Comparison of ENCODE assay signal across 15 mouse cellular contexts in genomic region chr3:138832827-138833517, GRCm38 (mm10).
A peak's percentile ranks its signal among the peaks of the same experiment; 100 is the strongest.
DNase-seq lines count a peak whose midpoint lies in the region; ATAC-seq and TF ChIP-seq lines count a peak whose summit lies in the region.
"Had no signal": no experiment of that assay in that cellular context is flagged by ENCODE, and none has a peak within 500 bp of the region (broad histone marks: within the 10 kb centered on the region; RNA-seq: fewer than 3 reads in every experiment).

No protein-coding gene starts in this region.

- H3K9me3 ChIP-seq in hindbrain, embryonic 14.5 days (ENCODE audit: control insufficient read depth, low read length) = no peaks in the 10 kb centered on the region
- H3K9me3 ChIP-seq in hindbrain, embryonic 11.5 days (ENCODE audit: control insufficient read depth, low read length) = no peaks in the 10 kb centered on the region
- H3K9me3 ChIP-seq: heart, embryonic 10.5 days; limb, embryonic 12.5 days had no signal

- in situ Hi-C loops in Patski (cut with MboI; ENCODE audit: low pct_unique_long_range_greater_than_20kb) = no loop called here

- H3K36me3 ChIP-seq in hindbrain, embryonic 14.5 days (replicated peaks; ENCODE audit: control insufficient read depth, insufficient read depth) = no peaks in the 10 kb centered on the region
- H3K36me3 ChIP-seq in hindbrain, embryonic 11.5 days (ENCODE audit: control insufficient read depth, insufficient read depth, low read length) = no peaks in the 10 kb centered on the region
- H3K36me3 ChIP-seq: heart, embryonic 10.5 days; limb, embryonic 12.5 days had no signal

- no peak for TF ChIP-seq CTCF in Patski (IDR thresholded peaks at IDR 0.05)

- no peak for DNase-seq in hindbrain, embryonic 14.5 days (ENCODE audit: low spot score)
- DNase-seq in hindbrain, embryonic 11.5 days (ENCODE audit: low spot score) = no peak
- DNase-seq in Patski (ENCODE audit: low read depth, low spot score) = peak; percentile 25
- DNase-seq in cerebellum, adult 9-10 months = peak; percentile 71
- DNase-seq in kidney, adult 9 months = peak; percentile 35
- DNase-seq in layer of hippocampus, adult 8-10 months (ENCODE audit: low spot score in 2 of 2) = no peak
- DNase-seq: embryo, embryonic 11 days; gastrocnemius, adult 2 months; liver, postnatal 0 days; right cerebral cortex, postnatal 25 days; thymus, postnatal 25 days had no signal

- H3K27me3 ChIP-seq in hindbrain, embryonic 14.5 days (ENCODE audit: control insufficient read depth, insufficient read depth, low read length) = no peaks in the 10 kb centered on the region
- H3K27me3 ChIP-seq in hindbrain, embryonic 11.5 days (ENCODE audit: control insufficient read depth, insufficient read depth, low read length) = no peaks in the 10 kb centered on the region
- H3K27me3 ChIP-seq in Patski = no peaks in the 10 kb centered on the region
- H3K27me3 ChIP-seq: limb, embryonic 12.5 days had no signal

- H3K4me1 ChIP-seq in hindbrain, embryonic 14.5 days (replicated peaks; ENCODE audit: control insufficient read depth, insufficient read depth, low read length) = 0 out of 2 replicates have a peak, but pooled peaks cover 11% of the 10 kb centered on the region
- H3K4me1 ChIP-seq in hindbrain, embryonic 11.5 days (replicated peaks; ENCODE audit: control insufficient read depth, insufficient read depth, low read length) = no peaks in the 10 kb centered on the region
- H3K4me1 ChIP-seq: heart, embryonic 10.5 days had no signal

- no peak overlapping the region for H3K9ac ChIP-seq in hindbrain, embryonic 14.5 days
- H3K9ac ChIP-seq in hindbrain, embryonic 11.5 days (ENCODE audit: low read depth, low read length) = no peak overlapping the region
- H3K9ac ChIP-seq: limb, embryonic 12.5 days; liver, postnatal 0 days had no signal

- CTCF ChIA-PET in Patski (lab: Charles Lee) = interaction anchor here (1.4 kb wide), 1 partner anchor 9 kb away, joined by 4 read pairs; no protein-coding TSS in a partner anchor

- 0 out of 2 replicates have a peak, but pooled peaks have one; percentile 46 for ATAC-seq in hindbrain, embryonic 14.5 days (ENCODE audit: low FRiP score)
- ATAC-seq in hindbrain, embryonic 11.5 days (ENCODE audit: low FRiP score) = no peak
- peak; percentile 26 for ATAC-seq in Patski
- no peak for ATAC-seq in megakaryocyte-erythroid progenitor cell, adult 5-6 weeks (replicated peaks; ENCODE audit: low FRiP score, low TSS enrichment, poor library complexity, severe bottlenecking)
- ATAC-seq: liver, postnatal 0 days had no signal

- WGBS in hindbrain, embryonic 14.5 days = 79% methylated on average over 9 of the region's 9 CpGs
- 84% methylated on average over 9 of the region's 9 CpGs for WGBS in hindbrain, embryonic 11.5 days

- POLR2A ChIA-PET in Patski (lab: Charles Lee) = no interaction called here

- H3K4me2 ChIP-seq in hindbrain, embryonic 14.5 days (replicated peaks) = no peak overlapping the region
- H3K4me2 ChIP-seq in hindbrain, embryonic 11.5 days (replicated peaks; ENCODE audit: low read depth, low read length) = no peak overlapping the region
- H3K4me2 ChIP-seq: limb, embryonic 12.5 days had no signal

- H3K4me3 ChIP-seq in hindbrain, embryonic 14.5 days (replicated peaks; ENCODE audit: low read length) = no peak overlapping the region
- no peak overlapping the region for H3K4me3 ChIP-seq in hindbrain, embryonic 11.5 days (ENCODE audit: low read depth, low read length)
- H3K4me3 ChIP-seq: erythroblast, embryonic 14.5 days; gastrocnemius, adult 2 months; heart, embryonic 10.5 days; limb, embryonic 12.5 days had no signal

- H3K27ac ChIP-seq in hindbrain, embryonic 14.5 days = peak overlapping the region; percentile 41; the same call in 1 of the 2 replicates
- H3K27ac ChIP-seq in hindbrain, embryonic 11.5 days (ENCODE audit: low read depth, low read length) = no peak overlapping the region
- H3K27ac ChIP-seq: gastrocnemius, adult 2 months; heart, embryonic 10.5 days; limb, embryonic 12.5 days had no signal

Comparison
In these comparisons a context has a peak if more than half of its experiments do, and no peak if none do; other contexts are left out.
1. ATAC-seq: peak in hindbrain, embryonic 14.5 days (single experiment) and Patski (single experiment); none in hindbrain, embryonic 11.5 days (single experiment) and megakaryocyte-erythroid progenitor cell, adult 5-6 weeks (single experiment).
2. DNase-seq: peak in Patski (single experiment), cerebellum, adult 9-10 months (single experiment) and kidney, adult 9 months (single experiment); none in hindbrain, embryonic 14.5 days (single experiment), hindbrain, embryonic 11.5 days (single experiment) and layer of hippocampus, adult 8-10 months (0 of 2).